Mouse (Mus musculus) olfactory bulb, adult 2 months (tissue): ENCODE results near the gene Slc7a15.

Experiments used
- CTCF ChIP-seq: fragments of 200-500 bp; IDR thresholded peaks from 2 replicates; pipeline ENCODE4 v1.5.1; 2012; ENCODE audit warnings: low read depth, mild to moderate bottlenecking, low read length, moderate library complexity; ENCODE audit not compliant: insufficient read depth
- POLR2A ChIP-seq: fragments of 200-500 bp; IDR thresholded peaks from 2 replicates; pipeline ENCODE4 v1.6.1; 2012; ENCODE audit warnings: mild to moderate bottlenecking, low read depth, low read length, moderate library complexity; ENCODE audit not compliant: insufficient read depth

- no peak for TF ChIP-seq CTCF
- no peak for TF ChIP-seq POLR2A
Measured at GRCm38 (mm10) chr12:8620678-8621018, 21.8 kb upstream of the Slc7a15 start.
